8 mouse cellular contexts compared by ENCODE assay signal in genomic region chr3:146107116-146107849, GRCm38 (mm10). TPM values are rescaled to one million over a fixed set of nuclear protein-coding genes. Genes with fewer than 3 reads are reported as not detected.
DNase-seq lines count a peak whose midpoint lies in the region; ATAC-seq lines count a peak whose summit lies in the region.

No protein-coding gene starts in this region.

- no peak overlapping the region for H3K27ac ChIP-seq in hindbrain, embryonic 13.5 days

- peak overlapping the region; percentile 42 for H3K4me3 ChIP-seq in hindbrain, embryonic 13.5 days
- H3K4me3 ChIP-seq in megakaryocyte, embryonic 14.5 days (replicated peaks), result peak overlapping the region; percentile 81

- H3K4me2 ChIP-seq in hindbrain, embryonic 13.5 days, result peak overlapping the region; percentile 67

- peak overlapping the region; percentile 51 for H3K9ac ChIP-seq in hindbrain, embryonic 13.5 days

- peak; percentile 80 for ATAC-seq in hindbrain, embryonic 13.5 days (ENCODE audit: low FRiP score)

- peaks cover 7% of the 10 kb centered on the region; the same call in 1 of the 2 replicates for H3K4me1 ChIP-seq in hindbrain, embryonic 13.5 days (replicated peaks)
- peaks cover 11% of the 10 kb centered on the region for H3K4me1 ChIP-seq in megakaryocyte, embryonic 14.5 days

- H3K9me3 ChIP-seq in hindbrain, embryonic 13.5 days, result no peaks in the 10 kb centered on the region
- peaks cover 47% of the 10 kb centered on the region for H3K9me3 ChIP-seq in megakaryocyte, embryonic 14.5 days

- DNase-seq in left cerebral cortex, postnatal 10 days (ENCODE audit: extremely low spot score in 1 of 2, low spot score in 2 of 2), result peak; percentile 26 to 29
- DNase-seq in left cerebral cortex, postnatal 25 days (ENCODE audit: low spot score in 2 of 2), result no peak
- DNase-seq in Muller cell, postnatal 12 days (ENCODE audit: inconsistent ontology term), result peak; percentile 71
- peak; percentile 75 for DNase-seq in embryo, embryonic 10.5 days (ENCODE audit: low spot score)
- peak; percentile 47 for DNase-seq in testis, postnatal 10 days (ENCODE audit: low spot score)
- no peak for DNase-seq in cerebellum, postnatal 36 days

- 5% methylated on average over 18 of the region's 18 CpGs for WGBS in hindbrain, embryonic 13.5 days

- no peaks in the 10 kb centered on the region for H3K36me3 ChIP-seq in hindbrain, embryonic 13.5 days
- H3K36me3 ChIP-seq in megakaryocyte, embryonic 14.5 days (replicated peaks; ENCODE audit: low read length), result no peaks in the 10 kb centered on the region

- intact Hi-C loops in left cerebral cortex, postnatal 10 days (cut with DNase I), result loop anchor here (10.0 kb wide), 1 partner anchor 152 kb away; no protein-coding TSS in a partner anchor
- intact Hi-C loops in left cerebral cortex, postnatal 25 days (cut with DNase I), result no loop called here

- 0 out of 2 replicates have a peak, but pooled peaks cover 3% of the 10 kb centered on the region for H3K27me3 ChIP-seq in hindbrain, embryonic 13.5 days
- peaks cover 37% of the 10 kb centered on the region for H3K27me3 ChIP-seq in megakaryocyte, embryonic 14.5 days (replicated peaks)

RNA-seq across cellular contexts. Expression of gene Wdr63, which starts 0.6 kb away (rescaled TPM):
- total RNA-seq in left cerebral cortex, postnatal 10 days (2021), result under 1 TPM; 0.26 to 0.36 TPM
- total RNA-seq in left cerebral cortex, postnatal 25 days (2021), result under 1 TPM; 0.39 to 0.50 TPM
- 1.7 and 2.0 TPM in 2 replicates for polyA plus RNA-seq in hindbrain, embryonic 13.5 days (2015; fragmentation: Nextera tagmentation; extraction: Ambion mirVana)
- not detected in 2 replicates for polyA plus RNA-seq in megakaryocyte, embryonic 14.5 days (2012; ENCODE audit: insufficient read depth, low replicate concordance)

RNA-seq across cellular contexts. Expression of gene Mcoln3, which starts 10.0 kb away (rescaled TPM):
- total RNA-seq in left cerebral cortex, postnatal 10 days (2021), result not detected
- total RNA-seq in left cerebral cortex, postnatal 25 days (2021), result not detected
- 0.53 and 0.66 TPM in 2 replicates for polyA plus RNA-seq in hindbrain, embryonic 13.5 days (2015; fragmentation: Nextera tagmentation; extraction: Ambion mirVana)
- polyA plus RNA-seq in megakaryocyte, embryonic 14.5 days (2012; ENCODE audit: insufficient read depth, low replicate concordance), result 0.39 TPM in 1 of 2 replicates, not detected in the other

RNA-seq across cellular contexts. Expression of gene Mcoln2, which starts 42.4 kb away (rescaled TPM):
- under 1 TPM in 1 of 2 experiments, not detected in 1; 0.60 TPM for total RNA-seq in left cerebral cortex, postnatal 10 days (2021)
- total RNA-seq in left cerebral cortex, postnatal 25 days (2021), result not detected
- polyA plus RNA-seq in hindbrain, embryonic 13.5 days (2015; fragmentation: Nextera tagmentation; extraction: Ambion mirVana), result 0.27 and 0.47 TPM in 2 replicates
- polyA plus RNA-seq in megakaryocyte, embryonic 14.5 days (2012; ENCODE audit: insufficient read depth, low replicate concordance), result 1.9 TPM in 1 of 2 replicates, not detected in the other

Comparison
In these comparisons a context has a peak if more than half of its experiments do, and no peak if none do; other contexts are left out.
1. DNase-seq: peak in left cerebral cortex, postnatal 10 days (2 of 2), Muller cell, postnatal 12 days (single experiment), embryo, embryonic 10.5 days (single experiment) and testis, postnatal 10 days (single experiment); none in left cerebral cortex, postnatal 25 days (0 of 2) and cerebellum, postnatal 36 days (0 of 2).